Mouse (Mus musculus) adipose tissue, adult 10 weeks (tissue): ENCODE measurements around the gene Aldh6a1. TPM values are rescaled to one million over a fixed set of nuclear protein-coding genes. Genes with fewer than 3 reads are reported as not detected.

Source experiments
- polyA plus RNA-seq: library from polyadenylated mRNA; stranded (reverse); fragments of 350-450 nt; fragmentation: Illumina TruSeq; extraction: RNeasy Lipid Tissue Mini Kit (QIAGEN cat#74804); gene quantifications from one replicate; pipeline ENCODE4 v1.2.3, GENCODE M21; 2014; ENCODE audit warnings: low read depth, low replicate concordance

The Aldh6a1 gene
- polyA plus RNA-seq = 353 TPM

GRCm38 (mm10) chr12:84450718-84451646 is at the start of gene Aldh6a1, which contains the start of gene Lin52:
TSS of gene Aldh6a1 (minus strand) at chr12:84451004.
TSS of gene Lin52 (plus strand) at chr12:84451422.

GRCm38 (mm10) chr12:84416834-84417604 is 33.8 kb downstream of the Aldh6a1 start, which contains the start of gene Rnf113a2:
TSS of gene Rnf113a2 (plus strand) at chr12:84417196.

GRCm38 (mm10) chr12:84408819-84409507 is 41.8 kb downstream of the Aldh6a1 start, which contains the start of the genes Entpd5 and Bbof1:
TSS of gene Entpd5 (minus strand) at chr12:84409029.
TSS of gene Bbof1 (plus strand) at chr12:84409071.

Other genes starting within 250 kb of the Aldh6a1 start
- 13.1 TPM for gene Elmsan1, start 232.1 kb downstream of the Aldh6a1 start, polyA plus RNA-seq
- 60.9 TPM for gene Ptgr2, start 165.8 kb downstream of the Aldh6a1 start, polyA plus RNA-seq
- 34.4 TPM for gene Zfp410, start 134.2 kb downstream of the Aldh6a1 start, polyA plus RNA-seq
- gene Coq6, start 89.3 kb downstream of the Aldh6a1 start, polyA plus RNA-seq = 23.9 TPM
- gene Fam161b, start 89.2 kb downstream of the Aldh6a1 start, polyA plus RNA-seq = 3.2 TPM
- gene Entpd5, start 42.0 kb downstream of the Aldh6a1 start, polyA plus RNA-seq = 31.1 TPM
- 5.8 TPM for gene Bbof1, start 41.9 kb downstream of the Aldh6a1 start, polyA plus RNA-seq
- 20.3 TPM for gene Rnf113a2, start 33.8 kb downstream of the Aldh6a1 start, polyA plus RNA-seq
- 15.7 TPM for gene Lin52, start 418 bp upstream of the Aldh6a1 start, polyA plus RNA-seq
- not detected for gene Vsx2, start 118.8 kb upstream of the Aldh6a1 start, polyA plus RNA-seq
- gene Abcd4, start 166.4 kb upstream of the Aldh6a1 start, polyA plus RNA-seq = 13.2 TPM
- gene Vrtn, start 190.0 kb upstream of the Aldh6a1 start, polyA plus RNA-seq = not detected
- 0.22 TPM for gene Syndig1l, start 247.8 kb upstream of the Aldh6a1 start, polyA plus RNA-seq